Mouse (Mus musculus): ENCODE measurements around the gene Scd3. TPM values are rescaled to one million over a fixed set of nuclear protein-coding genes. Genes with fewer than 3 reads are reported as not detected.
A peak's percentile ranks its signal among the peaks of the same experiment; 100 is the strongest.

Gene Scd3
- polyA plus RNA-seq, 1 experiment from 2014 or later: 0.22 TPM

- Histone ChIP-seq H3K4me3 (no peak overlapping the region), H3K27ac (no peak overlapping the region), H3K4me2 (no peak overlapping the region), H3K9ac (no peak overlapping the region), H3K36me3 (no peaks in the 10 kb centered on the region), H3K4me1 (no peaks in the 10 kb centered on the region), H3K27me3 (no peaks in the 10 kb centered on the region), H3K9me3 (no peaks in the 10 kb centered on the region)
- WGBS: 81% methylated on average over 5 of the region's 5 CpGs
- ATAC-seq (ENCODE audit: insufficient number of reproducible peaks, insufficient read depth, low FRiP score, low TSS enrichment, low read depth): no peak
These were observed 57.4 kb downstream of the Scd3 start for GRCm38 (mm10) chr19:44260487-44260886.

- Histone ChIP-seq H3K4me1 (peaks cover 5% of the 10 kb centered on the region), H3K27ac (no peak overlapping the region), H3K4me2 (no peak overlapping the region), H3K36me3 (no peaks in the 10 kb centered on the region), H3K27me3 (no peaks in the 10 kb centered on the region), H3K4me3 (no peak overlapping the region), H3K9ac (no peak overlapping the region), H3K9me3 (no peaks in the 10 kb centered on the region)
- no peak for ATAC-seq (ENCODE audit: insufficient number of reproducible peaks, insufficient read depth, low FRiP score, low TSS enrichment, low read depth)
- WGBS: 81% methylated on average over 7 of the region's 7 CpGs
These were observed 58.7 kb downstream of the Scd3 start for GRCm38 (mm10) chr19:44261774-44262173.

GRCm38 (mm10) chr19:44263581-44263980 lies 60.5 kb downstream of the Scd3 start:
- H3K4me2 ChIP-seq: no peak overlapping the region
- H3K9me3 ChIP-seq: no peaks in the 10 kb centered on the region
- H3K27ac ChIP-seq: no peak overlapping the region
- no peak overlapping the region for H3K4me3 ChIP-seq
- H3K36me3 ChIP-seq: no peaks in the 10 kb centered on the region
- no peak overlapping the region for H3K9ac ChIP-seq
- no peaks in the 10 kb centered on the region for H3K27me3 ChIP-seq
- H3K4me1 ChIP-seq: peaks cover 11% of the 10 kb centered on the region
- ATAC-seq (ENCODE audit: insufficient number of reproducible peaks, insufficient read depth, low FRiP score, low TSS enrichment, low read depth): no peak
- WGBS: 66% methylated on average over 3 of the region's 3 CpGs

GRCm38 (mm10) chr19:44264226-44264625 lies 61.2 kb downstream of the Scd3 start:
- Histone ChIP-seq H3K27ac (no peak overlapping the region), H3K9me3 (no peaks in the 10 kb centered on the region)
- 78% methylated on average over 9 of the region's 9 CpGs for WGBS

GRCm38 (mm10) chr19:44265300-44265699 lies 62.2 kb downstream of the Scd3 start:
- no peak for ATAC-seq (ENCODE audit: insufficient number of reproducible peaks, insufficient read depth, low FRiP score, low TSS enrichment, low read depth)
- Histone ChIP-seq H3K27ac (0 out of 2 replicates have a peak overlapping the region, but pooled peaks have one; percentile 4), H3K9ac (no peak overlapping the region), H3K36me3 (no peaks in the 10 kb centered on the region), H3K4me1 (peaks cover 11% of the 10 kb centered on the region), H3K9me3 (no peaks in the 10 kb centered on the region), H3K4me2 (no peak overlapping the region), H3K4me3 (no peak overlapping the region), H3K27me3 (no peaks in the 10 kb centered on the region)
- 65% methylated on average over 7 of the region's 7 CpGs for WGBS

More at GRCm38 (mm10) chr19:44264226-44264625, 61.2 kb downstream of the Scd3 start:
- Histone ChIP-seq H3K4me3 (no peak overlapping the region), H3K4me1 (peaks cover 11% of the 10 kb centered on the region), H3K36me3 (no peaks in the 10 kb centered on the region), H3K4me2 (no peak overlapping the region), H3K9ac (no peak overlapping the region), H3K27me3 (no peaks in the 10 kb centered on the region)
- no peak for ATAC-seq (ENCODE audit: insufficient number of reproducible peaks, insufficient read depth, low FRiP score, low TSS enrichment, low read depth)

GRCm38 (mm10) chr19:44265911-44266337 lies 62.9 kb downstream of the Scd3 start:
- Histone ChIP-seq H3K4me3 (no peak overlapping the region), H3K4me1 (peaks cover 11% of the 10 kb centered on the region), H3K36me3 (no peaks in the 10 kb centered on the region), H3K27ac (0 out of 2 replicates have a peak overlapping the region, but pooled peaks have one; percentile 96), H3K27me3 (no peaks in the 10 kb centered on the region), H3K9ac (0 out of 2 replicates have a peak overlapping the region, but pooled peaks have one; percentile 78), H3K9me3 (no peaks in the 10 kb centered on the region), H3K4me2 (peak overlapping the region; percentile 76; the same call in 1 of the 2 replicates)
- WGBS: 45% methylated on average over 5 of the region's 5 CpGs
- ATAC-seq (ENCODE audit: insufficient number of reproducible peaks, insufficient read depth, low FRiP score, low TSS enrichment, low read depth): no peak

GRCm38 (mm10) chr19:44266458-44266823 lies 63.4 kb downstream of the Scd3 start:
- Histone ChIP-seq H3K4me3 (peak overlapping the region; percentile 61), H3K4me2 (peak overlapping the region; percentile 76), H3K27me3 (no peaks in the 10 kb centered on the region), H3K27ac (peak overlapping the region; percentile 96; the same call in 1 of the 2 replicates), H3K9me3 (no peaks in the 10 kb centered on the region), H3K4me1 (peaks cover 11% of the 10 kb centered on the region), H3K36me3 (no peaks in the 10 kb centered on the region), H3K9ac (peak overlapping the region; percentile 78)
- 8% methylated on average over 6 of the region's 6 CpGs for WGBS
- ATAC-seq (ENCODE audit: insufficient number of reproducible peaks, insufficient read depth, low FRiP score, low TSS enrichment, low read depth): no peak

GRCm38 (mm10) chr19:44266824-44267498 lies 63.9 kb downstream of the Scd3 start:
- Histone ChIP-seq H3K9me3 (no peaks in the 10 kb centered on the region), H3K9ac (peak overlapping the region; percentile 78), H3K27ac (peak overlapping the region; percentile 96), H3K4me3 (peak overlapping the region; percentile 61), H3K36me3 (no peaks in the 10 kb centered on the region), H3K4me1 (peaks cover 11% of the 10 kb centered on the region), H3K27me3 (no peaks in the 10 kb centered on the region), H3K4me2 (peak overlapping the region; percentile 76)
- peak; percentile 97 for ATAC-seq (ENCODE audit: insufficient number of reproducible peaks, insufficient read depth, low FRiP score, low TSS enrichment, low read depth)
- WGBS: 1% methylated on average over 43 of the region's 43 CpGs

GRCm38 (mm10) chr19:44267499-44268002 lies 64.5 kb downstream of the Scd3 start:
- Histone ChIP-seq H3K4me3 (peak overlapping the region; percentile 61), H3K4me1 (peaks cover 11% of the 10 kb centered on the region), H3K9me3 (no peaks in the 10 kb centered on the region), H3K9ac (peak overlapping the region; percentile 78), H3K4me2 (peak overlapping the region; percentile 76), H3K36me3 (no peaks in the 10 kb centered on the region), H3K27me3 (no peaks in the 10 kb centered on the region), H3K27ac (peak overlapping the region; percentile 96)
- WGBS: 9% methylated on average over 18 of the region's 18 CpGs
- no peak for ATAC-seq (ENCODE audit: insufficient number of reproducible peaks, insufficient read depth, low FRiP score, low TSS enrichment, low read depth)

- Histone ChIP-seq H3K9me3 (no peaks in the 10 kb centered on the region), H3K4me3 (no peak overlapping the region), H3K4me1 (no peaks in the 10 kb centered on the region), H3K27ac (no peak overlapping the region), H3K27me3 (no peaks in the 10 kb centered on the region), H3K9ac (no peak overlapping the region), H3K36me3 (no peaks in the 10 kb centered on the region), H3K4me2 (no peak overlapping the region)
- no peak for ATAC-seq (ENCODE audit: insufficient number of reproducible peaks, insufficient read depth, low FRiP score, low TSS enrichment, low read depth)
- WGBS: 75% methylated on average over 4 of the region's 4 CpGs
These were observed 70.6 kb downstream of the Scd3 start for GRCm38 (mm10) chr19:44273711-44274110.

GRCm38 (mm10) chr19:44274452-44274851 lies 71.4 kb downstream of the Scd3 start:
- no peak for ATAC-seq (ENCODE audit: insufficient number of reproducible peaks, insufficient read depth, low FRiP score, low TSS enrichment, low read depth)
- Histone ChIP-seq H3K4me3 (no peak overlapping the region), H3K27ac (no peak overlapping the region), H3K9ac (no peak overlapping the region), H3K4me2 (no peak overlapping the region), H3K36me3 (no peaks in the 10 kb centered on the region), H3K4me1 (no peaks in the 10 kb centered on the region), H3K9me3 (no peaks in the 10 kb centered on the region), H3K27me3 (no peaks in the 10 kb centered on the region)
- WGBS: 91% methylated on average over 4 of the region's 4 CpGs

- Histone ChIP-seq H3K4me1 (peaks cover 3% of the 10 kb centered on the region), H3K9ac (no peak overlapping the region), H3K36me3 (no peaks in the 10 kb centered on the region), H3K27ac (no peak overlapping the region), H3K4me2 (no peak overlapping the region), H3K9me3 (no peaks in the 10 kb centered on the region), H3K4me3 (no peak overlapping the region), H3K27me3 (no peaks in the 10 kb centered on the region)
- no peak for ATAC-seq (ENCODE audit: insufficient number of reproducible peaks, insufficient read depth, low FRiP score, low TSS enrichment, low read depth)
- 83% methylated on average over 1 of the region's 1 CpGs for WGBS
These were observed 72.3 kb downstream of the Scd3 start for GRCm38 (mm10) chr19:44275418-44275817.

Data from embryonic facial prominence, embryonic 13.5 days (tissue).